Mouse (Mus musculus): ENCODE data around the gene Rnf141. TPM values are rescaled to one million over a fixed set of nuclear protein-coding genes. Genes with fewer than 3 reads are reported as not detected.

Rnf141 gene
- polyA plus RNA-seq, 1 experiment from 2014 or later, result 45.6 TPM

GRCm38 (mm10) chr7:110808962-110809361 lies 35.3 kb downstream of the Rnf141 start:
- Histone ChIP-seq H3K4me3 (replicated peaks; ENCODE audit: low read length) (no peak overlapping the region), H3K9ac (replicated peaks; ENCODE audit: low read depth, low read length) (no peak overlapping the region), H3K36me3 (ENCODE audit: control insufficient read depth, insufficient read depth) (no peaks in the 10 kb centered on the region), H3K9me3 (ENCODE audit: control insufficient read depth, low read length) (no peaks in the 10 kb centered on the region), H3K27me3 (replicated peaks; ENCODE audit: control insufficient read depth, insufficient read depth, low read length) (no peaks in the 10 kb centered on the region), H3K27ac (ENCODE audit: low read length) (no peak overlapping the region), H3K4me1 (replicated peaks; ENCODE audit: control insufficient read depth, insufficient read depth, low read length) (0 out of 2 replicates have a peak, but pooled peaks cover 4% of the 10 kb centered on the region), H3K4me2 (ENCODE audit: low read length) (no peak overlapping the region)
- ATAC-seq, result no peak
- WGBS, result 48% methylated on average over 3 of the region's 3 CpGs

GRCm38 (mm10) chr7:110807460-110808030 lies 36.7 kb downstream of the Rnf141 start:
- no peaks in the 10 kb centered on the region for H3K9me3 ChIP-seq (ENCODE audit: control insufficient read depth, low read length)
- WGBS, result 93% methylated on average over 13 of the region's 13 CpGs
- no peaks in the 10 kb centered on the region for H3K36me3 ChIP-seq (ENCODE audit: control insufficient read depth, insufficient read depth)
- H3K9ac ChIP-seq (replicated peaks; ENCODE audit: low read depth, low read length), result no peak overlapping the region
- H3K27me3 ChIP-seq (replicated peaks; ENCODE audit: control insufficient read depth, insufficient read depth, low read length), result no peaks in the 10 kb centered on the region
- no peak for ATAC-seq
- H3K4me3 ChIP-seq (replicated peaks; ENCODE audit: low read length), result no peak overlapping the region
- H3K27ac ChIP-seq (ENCODE audit: low read length), result no peak overlapping the region
- no peak overlapping the region for H3K4me2 ChIP-seq (ENCODE audit: low read length)
- H3K4me1 ChIP-seq (replicated peaks; ENCODE audit: control insufficient read depth, insufficient read depth, low read length), result 0 out of 2 replicates have a peak, but pooled peaks cover 4% of the 10 kb centered on the region

- ATAC-seq, result no peak
- WGBS, result 51% methylated on average over 3 of the region's 3 CpGs
- Histone ChIP-seq H3K36me3 (ENCODE audit: control insufficient read depth, insufficient read depth) (no peaks in the 10 kb centered on the region), H3K27me3 (replicated peaks; ENCODE audit: control insufficient read depth, insufficient read depth, low read length) (no peaks in the 10 kb centered on the region), H3K9me3 (ENCODE audit: control insufficient read depth, low read length) (no peaks in the 10 kb centered on the region), H3K4me2 (ENCODE audit: low read length) (no peak overlapping the region), H3K4me1 (replicated peaks; ENCODE audit: control insufficient read depth, insufficient read depth, low read length) (0 out of 2 replicates have a peak, but pooled peaks cover 4% of the 10 kb centered on the region), H3K4me3 (replicated peaks; ENCODE audit: low read length) (no peak overlapping the region), H3K9ac (replicated peaks; ENCODE audit: low read depth, low read length) (no peak overlapping the region), H3K27ac (ENCODE audit: low read length) (no peak overlapping the region)
Observed at GRCm38 (mm10) chr7:110804266-110804665, 40.0 kb downstream of the Rnf141 start.

- H3K4me3 ChIP-seq (replicated peaks; ENCODE audit: low read length), result no peak overlapping the region
- H3K4me2 ChIP-seq (ENCODE audit: low read length), result no peak overlapping the region
- no peaks in the 10 kb centered on the region for H3K9me3 ChIP-seq (ENCODE audit: control insufficient read depth, low read length)
- no peaks in the 10 kb centered on the region for H3K36me3 ChIP-seq (ENCODE audit: control insufficient read depth, insufficient read depth)
- 94% methylated on average over 10 of the region's 10 CpGs for WGBS
- ATAC-seq, result no peak
- no peaks in the 10 kb centered on the region for H3K27me3 ChIP-seq (replicated peaks; ENCODE audit: control insufficient read depth, insufficient read depth, low read length)
- no peak overlapping the region for H3K9ac ChIP-seq (replicated peaks; ENCODE audit: low read depth, low read length)
- no peak overlapping the region for H3K27ac ChIP-seq (ENCODE audit: low read length)
- H3K4me1 ChIP-seq (replicated peaks; ENCODE audit: control insufficient read depth, insufficient read depth, low read length), result 0 out of 2 replicates have a peak, but pooled peaks cover 4% of the 10 kb centered on the region
Observed at GRCm38 (mm10) chr7:110803131-110803530, 41.1 kb downstream of the Rnf141 start.

GRCm38 (mm10) chr7:110801028-110801427 lies 43.2 kb downstream of the Rnf141 start:
- H3K4me3 ChIP-seq (replicated peaks; ENCODE audit: low read length), result no peak overlapping the region
- H3K36me3 ChIP-seq (ENCODE audit: control insufficient read depth, insufficient read depth), result no peaks in the 10 kb centered on the region
- H3K4me1 ChIP-seq (replicated peaks; ENCODE audit: control insufficient read depth, insufficient read depth, low read length), result 0 out of 2 replicates have a peak, but pooled peaks cover 4% of the 10 kb centered on the region
- no peak overlapping the region for H3K9ac ChIP-seq (replicated peaks; ENCODE audit: low read depth, low read length)
- H3K4me2 ChIP-seq (ENCODE audit: low read length), result no peak overlapping the region
- no peak overlapping the region for H3K27ac ChIP-seq (ENCODE audit: low read length)
- H3K9me3 ChIP-seq (ENCODE audit: control insufficient read depth, low read length), result no peaks in the 10 kb centered on the region
- peak; percentile 71 for ATAC-seq
- WGBS, result 0% methylated on average over 4 of the region's 4 CpGs
- no peaks in the 10 kb centered on the region for H3K27me3 ChIP-seq (replicated peaks; ENCODE audit: control insufficient read depth, insufficient read depth, low read length)

GRCm38 (mm10) chr7:110797722-110798409 lies 46.4 kb downstream of the Rnf141 start:
- no peak overlapping the region for H3K4me3 ChIP-seq (replicated peaks; ENCODE audit: low read length)
- no peak overlapping the region for H3K27ac ChIP-seq (ENCODE audit: low read length)
- H3K4me2 ChIP-seq (ENCODE audit: low read length), result no peak overlapping the region
- ATAC-seq, result no peak
- H3K4me1 ChIP-seq (replicated peaks; ENCODE audit: control insufficient read depth, insufficient read depth, low read length), result no peaks in the 10 kb centered on the region
- H3K36me3 ChIP-seq (ENCODE audit: control insufficient read depth, insufficient read depth), result no peaks in the 10 kb centered on the region
- H3K9me3 ChIP-seq (ENCODE audit: control insufficient read depth, low read length), result no peaks in the 10 kb centered on the region
- H3K27me3 ChIP-seq (replicated peaks; ENCODE audit: control insufficient read depth, insufficient read depth, low read length), result no peaks in the 10 kb centered on the region
- WGBS, result 88% methylated on average over 11 of the region's 11 CpGs
- no peak overlapping the region for H3K9ac ChIP-seq (replicated peaks; ENCODE audit: low read depth, low read length)

- H3K9ac ChIP-seq (replicated peaks; ENCODE audit: low read depth, low read length), result no peak overlapping the region
- no peak overlapping the region for H3K4me2 ChIP-seq (ENCODE audit: low read length)
- H3K36me3 ChIP-seq (ENCODE audit: control insufficient read depth, insufficient read depth), result no peaks in the 10 kb centered on the region
- H3K9me3 ChIP-seq (ENCODE audit: control insufficient read depth, low read length), result no peaks in the 10 kb centered on the region
- ATAC-seq, result no peak
- H3K27ac ChIP-seq (ENCODE audit: low read length), result no peak overlapping the region
- H3K4me1 ChIP-seq (replicated peaks; ENCODE audit: control insufficient read depth, insufficient read depth, low read length), result no peaks in the 10 kb centered on the region
- no peaks in the 10 kb centered on the region for H3K27me3 ChIP-seq (replicated peaks; ENCODE audit: control insufficient read depth, insufficient read depth, low read length)
- 74% methylated on average over 12 of the region's 12 CpGs for WGBS
- H3K4me3 ChIP-seq (replicated peaks; ENCODE audit: low read length), result no peak overlapping the region
Observed at GRCm38 (mm10) chr7:110796367-110797051, 47.7 kb downstream of the Rnf141 start.

GRCm38 (mm10) chr7:110794722-110795121 lies 49.5 kb downstream of the Rnf141 start:
- no peaks in the 10 kb centered on the region for H3K36me3 ChIP-seq (ENCODE audit: control insufficient read depth, insufficient read depth)
- H3K4me2 ChIP-seq (ENCODE audit: low read length), result no peak overlapping the region
- no peak overlapping the region for H3K27ac ChIP-seq (ENCODE audit: low read length)
- no peaks in the 10 kb centered on the region for H3K9me3 ChIP-seq (ENCODE audit: control insufficient read depth, low read length)
- no peak for ATAC-seq
- H3K4me3 ChIP-seq (replicated peaks; ENCODE audit: low read length), result no peak overlapping the region
- no peaks in the 10 kb centered on the region for H3K4me1 ChIP-seq (replicated peaks; ENCODE audit: control insufficient read depth, insufficient read depth, low read length)
- H3K9ac ChIP-seq (replicated peaks; ENCODE audit: low read depth, low read length), result no peak overlapping the region
- no peaks in the 10 kb centered on the region for H3K27me3 ChIP-seq (replicated peaks; ENCODE audit: control insufficient read depth, insufficient read depth, low read length)
- WGBS, result 83% methylated on average over 4 of the region's 4 CpGs

GRCm38 (mm10) chr7:110792834-110793233 lies 51.4 kb downstream of the Rnf141 start:
- Histone ChIP-seq H3K4me2 (ENCODE audit: low read length) (no peak overlapping the region), H3K36me3 (ENCODE audit: control insufficient read depth, insufficient read depth) (no peaks in the 10 kb centered on the region), H3K27me3 (replicated peaks; ENCODE audit: control insufficient read depth, insufficient read depth, low read length) (no peaks in the 10 kb centered on the region), H3K4me3 (replicated peaks; ENCODE audit: low read length) (no peak overlapping the region), H3K27ac (ENCODE audit: low read length) (no peak overlapping the region), H3K9ac (replicated peaks; ENCODE audit: low read depth, low read length) (no peak overlapping the region), H3K9me3 (ENCODE audit: control insufficient read depth, low read length) (no peaks in the 10 kb centered on the region), H3K4me1 (replicated peaks; ENCODE audit: control insufficient read depth, insufficient read depth, low read length) (no peaks in the 10 kb centered on the region)
- 91% methylated on average over 2 of the region's 2 CpGs for WGBS
- ATAC-seq, result no peak

All from forebrain, embryonic 16.5 days (tissue).